Mouse (Mus musculus) stomach, postnatal 0 days (tissue): ENCODE data around the gene Pgm2.

Source experiments
- CTCF ChIP-seq: IDR thresholded peaks from 2 replicates; pipeline ENCODE4 v1.5.1; 2016; ENCODE audit warnings: antibody characterized with exemption, low read depth, mild to moderate bottlenecking, moderate library complexity
- EP300 ChIP-seq: optimal IDR thresholded peaks from 2 replicates; pipeline ENCODE3; 2016; ENCODE audit warnings: antibody characterized with exemption

GRCm38 (mm10) chr5:64153319-64153718, 60.6 kb downstream of the Pgm2 start:
- no peak for TF ChIP-seq CTCF
- TF ChIP-seq EP300 = no peak
